Mouse (Mus musculus) naive thymus-derived CD4-positive, alpha-beta T cell, adult 2 months (primary cell): ENCODE results near the gene Mettl5.

ENCODE experiments used
- DNase-seq: peaks from one replicate; pipeline ENCODE4 v3.0.0-alpha.2; 2011; ENCODE audit warnings: low read depth

Gene Mettl5

GRCm38 (mm10) chr2:69856392-69856791 lies 29.0 kb downstream of the Mettl5 start:
- peak; percentile 39 for DNase-seq

- DNase-seq = no peak
Observed at GRCm38 (mm10) chr2:69851427-69852058, 33.9 kb downstream of the Mettl5 start.

- no peak for DNase-seq
Observed at GRCm38 (mm10) chr2:69849215-69849614, 36.2 kb downstream of the Mettl5 start.

GRCm38 (mm10) chr2:69840261-69840660 lies 45.2 kb downstream of the Mettl5 start:
- no peak for DNase-seq

GRCm38 (mm10) chr2:69838707-69839106 lies 46.7 kb downstream of the Mettl5 start:
- no peak for DNase-seq

GRCm38 (mm10) chr2:69837996-69838395 lies 47.4 kb downstream of the Mettl5 start:
- no peak for DNase-seq

GRCm38 (mm10) chr2:69837244-69837967 lies 48.0 kb downstream of the Mettl5 start:
- no peak for DNase-seq

- no peak for DNase-seq
Observed at GRCm38 (mm10) chr2:69830116-69830515, 55.3 kb downstream of the Mettl5 start.

- no peak for DNase-seq
Observed at GRCm38 (mm10) chr2:69829680-69830079, 55.7 kb downstream of the Mettl5 start.

GRCm38 (mm10) chr2:69828031-69828430 lies 57.4 kb downstream of the Mettl5 start:
- no peak for DNase-seq

- no peak for DNase-seq
Observed at GRCm38 (mm10) chr2:69826380-69826779, 59.0 kb downstream of the Mettl5 start.

GRCm38 (mm10) chr2:69825898-69826297 lies 59.5 kb downstream of the Mettl5 start:
- DNase-seq = no peak

- DNase-seq = peak; percentile 12
Observed at GRCm38 (mm10) chr2:69823129-69823677, 62.2 kb downstream of the Mettl5 start.

GRCm38 (mm10) chr2:69822361-69823128 lies 62.9 kb downstream of the Mettl5 start:
- DNase-seq = peak; percentile 26

- peak; percentile 8 for DNase-seq
Observed at GRCm38 (mm10) chr2:69821711-69822110, 63.7 kb downstream of the Mettl5 start, which contains the start of gene Klhl23. Gene Klhl23, plus strand, starts transcription at chr2:69821944.
